Mouse (Mus musculus) CH12.LX (cell line): ENCODE data around the gene Vps18. TPM values are rescaled to one million over a fixed set of nuclear protein-coding genes. Genes with fewer than 3 reads are reported as not detected.

Experiments used
- DNase-seq: peaks from one replicate; pipeline ENCODE4 v3.0.0-alpha.2; 2013; ENCODE audit errors: extremely low read depth
- H3K27ac ChIP-seq: 2 replicates; pipeline ENCODE4 v1.5.1; 2012; ENCODE audit warnings: low read depth, mild to moderate bottlenecking, control low read depth, moderate library complexity; ENCODE audit not compliant: insufficient read depth
- H3K27me3 ChIP-seq: replicated peaks from 2 replicates; pipeline ENCODE3; 2012; ENCODE audit warnings: inconsistent platforms
- H3K36me3 ChIP-seq, 2 experiments: replicated peaks in 1 of 2; 2 replicates each; pipeline versions ENCODE3 to v1.6.1; 2012; ENCODE audit warnings: inconsistent platforms in 1 of 2, low read length in 1 of 2, mild to moderate bottlenecking in 1 of 2, mixed read lengths in 1 of 2, moderate library complexity in 1 of 2; ENCODE audit not compliant: control insufficient read depth in 1 of 2, insufficient read depth in 1 of 2
- H3K4me1 ChIP-seq, 2 experiments: 2 replicates each; pipeline ENCODE4 v1.6.1; 2012; ENCODE audit warnings: inconsistent platforms in 1 of 2, moderate library complexity in 1 of 2; ENCODE audit not compliant: insufficient read depth in 2 of 2, control insufficient read depth in 1 of 2
- H3K4me2 ChIP-seq: 2 replicates; pipeline ENCODE4 v1.6.1; 2012; ENCODE audit warnings: low read depth, mild to moderate bottlenecking, control low read depth; ENCODE audit not compliant: poor library complexity, insufficient read depth, severe bottlenecking
- H3K4me3 ChIP-seq, 3 experiments: fragments of 150-350 bp in 1 of 3; sonication (generic) in 1 of 3; replicated peaks in 1 of 3; 2 replicates each; pipeline versions ENCODE3 to v1.5.1; 2011 to 2012; ENCODE audit warnings: low read depth in 2 of 3, low read length in 2 of 3, mild to moderate bottlenecking in 2 of 3, moderate library complexity in 2 of 3, control low read depth in 1 of 3, improper control_type of control experiment in 1 of 3, inconsistent platforms in 1 of 3, mixed read lengths in 1 of 3; ENCODE audit not compliant: poor library complexity in 1 of 3
- H3K79me2 ChIP-seq: replicated peaks from 2 replicates; pipeline ENCODE4 v1.6.1; 2012; ENCODE audit warnings: mild to moderate bottlenecking, moderate library complexity; ENCODE audit not compliant: control insufficient read depth, poor library complexity, insufficient read depth, severe bottlenecking; ENCODE audit errors: extremely low read depth
- H3K9ac ChIP-seq: 2 replicates; pipeline ENCODE4 v1.6.1; 2012; ENCODE audit warnings: low read depth, mild to moderate bottlenecking, control low read depth, moderate library complexity; ENCODE audit not compliant: insufficient read depth
- H3K9me3 ChIP-seq: replicated peaks from 2 replicates; pipeline ENCODE3; 2012; ENCODE audit warnings: low read length, inconsistent platforms, mixed read lengths
- BHLHE40 ChIP-seq: IDR thresholded peaks from 2 replicates; pipeline ENCODE4 v1.6.1; 2011; ENCODE audit warnings: mild to moderate bottlenecking, low read depth, low read length, improper control_type of control experiment
- CHD1 ChIP-seq: IDR thresholded peaks from 2 replicates; pipeline ENCODE4 v1.6.1; 2012; ENCODE audit warnings: low read depth, low read length, improper control_type of control experiment, inconsistent platforms
- CHD2 ChIP-seq: IDR thresholded peaks from 2 replicates; pipeline ENCODE4 v1.6.1; 2011; ENCODE audit warnings: low read length, improper control_type of control experiment
- E2F4 ChIP-seq: IDR thresholded peaks from 2 replicates; pipeline ENCODE4 v1.6.1; 2011; ENCODE audit warnings: low read depth, low read length, improper control_type of control experiment; ENCODE audit not compliant: insufficient replicate concordance
- EP300 ChIP-seq: IDR thresholded peaks from 2 replicates; pipeline ENCODE4 v1.6.1; 2011; ENCODE audit warnings: low read length, improper control_type of control experiment
- ETS1 ChIP-seq: conservative IDR thresholded peaks from 2 replicates; pipeline ENCODE4 v1.6.1; 2012; ENCODE audit warnings: low read depth, mild to moderate bottlenecking, inconsistent platforms, low read length, improper control_type of control experiment, moderate library complexity
- GABPA ChIP-seq: IDR thresholded peaks from 2 replicates; pipeline ENCODE4 v1.6.1; 2012; ENCODE audit warnings: low read depth, low read length, improper control_type of control experiment, inconsistent platforms; ENCODE audit not compliant: insufficient replicate concordance
- HCFC1 ChIP-seq: IDR thresholded peaks from 2 replicates; pipeline ENCODE4 v1.6.1; 2012; ENCODE audit warnings: low read depth, mild to moderate bottlenecking, inconsistent platforms, low read length, improper control_type of control experiment
- IRF4 ChIP-seq: IDR thresholded peaks from 2 replicates; pipeline ENCODE4 v1.6.1; 2014; ENCODE audit warnings: low read depth, mild to moderate bottlenecking, inconsistent platforms, low read length, improper control_type of control experiment
- JUN ChIP-seq: IDR thresholded peaks from 2 replicates; pipeline ENCODE4 v1.6.1; 2011; ENCODE audit warnings: low read depth, mild to moderate bottlenecking, low read length, improper control_type of control experiment, moderate library complexity; ENCODE audit not compliant: insufficient read depth
- MAFK ChIP-seq: IDR thresholded peaks from 2 replicates; pipeline ENCODE4 v1.6.1; 2011; ENCODE audit warnings: low read length, improper control_type of control experiment; ENCODE audit not compliant: insufficient replicate concordance
- MAX ChIP-seq: IDR thresholded peaks from 2 replicates; pipeline ENCODE4 v1.6.1; 2011; ENCODE audit warnings: low read length, improper control_type of control experiment
- MAZ ChIP-seq: IDR thresholded peaks from 2 replicates; pipeline ENCODE4 v1.6.1; 2012; ENCODE audit warnings: low read depth, mild to moderate bottlenecking, inconsistent platforms, low read length, improper control_type of control experiment, moderate library complexity
- MEF2A ChIP-seq: IDR thresholded peaks from 2 replicates; pipeline ENCODE4 v1.6.1; 2014; ENCODE audit warnings: low read depth, mild to moderate bottlenecking, inconsistent platforms, low read length, improper control_type of control experiment, borderline replicate concordance
- MXI1 ChIP-seq: IDR thresholded peaks from 2 replicates; pipeline ENCODE4 v1.6.1; 2011; ENCODE audit warnings: mild to moderate bottlenecking, low read depth, low read length, improper control_type of control experiment
- NELFE ChIP-seq: IDR thresholded peaks from 2 replicates; pipeline ENCODE4 v1.6.1; 2011; ENCODE audit warnings: low read depth, low read length, improper control_type of control experiment
- PAX5 ChIP-seq: IDR thresholded peaks from 2 replicates; pipeline ENCODE4 v1.6.1; 2012; ENCODE audit warnings: low read length, inconsistent platforms, mixed read lengths
- POLR2AphosphoS2 ChIP-seq: IDR thresholded peaks from 2 replicates; pipeline ENCODE4 v1.6.1; 2011; ENCODE audit warnings: low read depth, low read length, improper control_type of control experiment
- SIN3A ChIP-seq: IDR thresholded peaks from 2 replicates; pipeline ENCODE4 v1.6.1; 2012; ENCODE audit warnings: low read length, improper control_type of control experiment, inconsistent platforms
- SMC3 ChIP-seq: IDR thresholded peaks from 2 replicates; pipeline ENCODE4 v1.6.1; 2011; ENCODE audit warnings: low read depth, low read length, improper control_type of control experiment
- TBP ChIP-seq: conservative IDR thresholded peaks from 2 replicates; pipeline ENCODE4 v1.6.1; 2011; ENCODE audit warnings: low read depth, low read length, improper control_type of control experiment
- ZC3H11A ChIP-seq: IDR thresholded peaks from 2 replicates; pipeline ENCODE4 v1.6.1; 2012; ENCODE audit warnings: low read depth, mild to moderate bottlenecking, inconsistent platforms, low read length, improper control_type of control experiment
- ZKSCAN1 ChIP-seq: IDR thresholded peaks from 2 replicates; pipeline ENCODE4 v1.6.1; 2012; ENCODE audit warnings: low read depth, inconsistent platforms, low read length, improper control_type of control experiment, borderline replicate concordance
- dilution Hi-C: fragments of 300-500 bp; cut with MboI; formaldehyde crosslinking; loops from 2 replicates; pipeline ENCODE4 v1.14.3; 2020; ENCODE audit warnings: low sequenced_read_pairs; ENCODE audit not compliant: extremely low pct_unique_long_range_greater_than_20kb, extremely low pct_ligation_motif_present
- in situ Hi-C: fragments of 300-500 bp; cut with MboI; formaldehyde crosslinking; loops from 3 replicates; pipeline ENCODE4 v1.14.3; 2019; ENCODE audit warnings: low sequenced_read_pairs, low pct_ligation_motif_present, low pct_unique_long_range_greater_than_20kb, mixed read lengths
- polyA plus RNA-seq: library from polyadenylated mRNA; unstranded; fragments of >175 nt; gene quantifications from 2 replicates; pipeline ENCODE4 v1.2.1, GENCODE M21; 2012; ENCODE audit warnings: low read depth; ENCODE audit not compliant: insufficient read length
- total RNA-seq, 2 experiments: library from RNA; depleted of rRNA; stranded (reverse); fragments of 300-350 nt in 1 of 2; fragments of >200 nt in 1 of 2; gene quantifications; 2 replicates each; pipeline ENCODE4 v1.2.3; 2012 to 2014

Gene Vps18
- total and polyA plus RNA-seq, 3 experiments = 8.7 to 17.9 (median 15.4) TPM

DNA sequence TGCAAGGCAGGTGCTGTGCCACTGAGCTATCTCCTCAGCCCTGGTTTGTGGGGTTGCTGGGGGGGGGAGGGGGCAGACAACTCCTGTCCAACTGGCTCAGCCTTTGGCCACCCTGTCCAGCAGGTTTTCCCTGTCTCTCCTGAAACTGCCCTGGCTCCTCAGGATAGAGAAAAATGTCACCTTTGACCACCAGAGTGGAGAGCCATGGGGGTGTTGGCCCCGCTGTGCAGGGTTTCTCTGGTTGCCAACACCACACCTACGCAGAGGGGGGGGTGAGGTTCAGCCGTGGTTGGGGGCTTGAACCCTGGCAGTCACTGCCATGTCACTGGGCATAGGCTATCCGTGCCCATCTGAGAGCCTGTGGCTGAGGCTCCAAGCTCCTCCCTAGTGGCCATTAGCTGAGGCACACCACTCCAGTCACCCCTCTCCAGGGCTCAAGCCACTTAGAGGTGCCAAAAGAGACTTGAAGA is 38.9 kb upstream of the Vps18 start:
- Histone ChIP-seq H3K79me2 (no peaks in the 10 kb centered on the region), H3K4me1 (peaks cover 3 to 17% of the 10 kb centered on the region in 2 experiments; a peak in 3 of 4 replicates), H3K9ac (no peak overlapping the region), H3K36me3 (no peaks in the 10 kb centered on the region), H3K4me3 (no peak overlapping the region), H3K27ac (no peak overlapping the region), H3K4me2 (no peak overlapping the region), H3K9me3 (no peaks in the 10 kb centered on the region), H3K27me3 (peaks cover 16% of the 10 kb centered on the region)
- TF ChIP-seq IRF4 (no peak), MXI1 (no peak), CHD1 (no peak), NELFE (no peak), POLR2AphosphoS2 (no peak), EP300 (no peak), ZKSCAN1 (no peak), ETS1 (no peak), JUN (no peak), MAX (no peak), MAZ (no peak), MEF2A (no peak)
- in situ Hi-C loops = loop anchor here (5.0 kb wide), 1 partner anchor 38 kb away; the partner anchor contains the start of gene Vps18
- no peak for DNase-seq
- dilution Hi-C loops = no loop called here

DNA sequence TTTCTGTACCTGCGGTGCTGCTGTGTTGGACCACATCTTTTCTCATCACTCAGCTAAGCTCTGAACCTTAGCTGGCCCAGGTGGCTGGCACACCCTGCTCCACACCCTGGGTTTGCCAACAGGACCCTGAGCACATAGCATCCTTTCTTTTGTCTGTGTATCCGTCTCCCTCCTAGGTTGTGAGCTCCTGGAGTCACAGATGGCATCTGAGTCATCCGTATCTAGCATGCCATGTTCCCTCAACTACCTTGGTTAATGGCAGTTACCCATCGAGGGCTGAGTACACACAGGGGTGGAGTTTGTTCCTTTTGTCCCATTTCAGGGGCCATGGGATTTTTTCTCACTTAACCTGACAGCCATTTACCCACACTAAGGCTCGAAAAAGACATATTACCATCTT is 38.2 kb upstream of the Vps18 start:
- H3K27me3 ChIP-seq = peaks cover 24% of the 10 kb centered on the region
- H3K9ac ChIP-seq = no peak overlapping the region
- no peaks in the 10 kb centered on the region for H3K79me2 ChIP-seq
- H3K4me2 ChIP-seq = 0 out of 2 replicates have a peak overlapping the region, but pooled peaks have one; percentile 30
- H3K27ac ChIP-seq = no peak overlapping the region
- dilution Hi-C loops (no loop called here), in situ Hi-C loops (loop anchor here (5.0 kb wide), 1 partner anchor 37 kb away; the partner anchor contains the start of gene Vps18)
- no peak overlapping the region for H3K4me3 ChIP-seq
- H3K36me3 ChIP-seq = no peaks in the 10 kb centered on the region
- H3K4me1 ChIP-seq = peaks cover 3 to 16% of the 10 kb centered on the region in 2 experiments; a peak in 3 of 4 replicates
- no peak for DNase-seq
- H3K9me3 ChIP-seq = no peaks in the 10 kb centered on the region
- TF ChIP-seq ZC3H11A = no peak
- TF ChIP-seq MXI1 = no peak
- no peak for TF ChIP-seq HCFC1
- TF ChIP-seq CHD2 = no peak
- no peak for TF ChIP-seq IRF4
- no peak for TF ChIP-seq BHLHE40
- TF ChIP-seq POLR2AphosphoS2 = no peak
- TF ChIP-seq PAX5 = no peak
- TF ChIP-seq SIN3A = no peak
- TF ChIP-seq GABPA = no peak
- no peak for TF ChIP-seq MAX
- no peak for TF ChIP-seq SMC3
- no peak for TF ChIP-seq MAZ
- no peak for TF ChIP-seq E2F4
- TF ChIP-seq MAFK = no peak
- no peak for TF ChIP-seq NELFE
- no peak for TF ChIP-seq TBP
- TF ChIP-seq MEF2A = no peak
